Mouse (Mus musculus) cortical plate, adult 2 months (tissue): ENCODE data around the gene Gnptg. TPM values are rescaled to one million over a fixed set of nuclear protein-coding genes. Genes with fewer than 3 reads are reported as not detected.

Experiments
- H3K27ac ChIP-seq: fragments of 200-500 bp; 2 replicates; pipeline ENCODE4 v1.5.1; 2012; ENCODE audit warnings: low read length, control low read depth, inconsistent platforms; ENCODE audit not compliant: insufficient read depth
- H3K4me1 ChIP-seq: fragments of 200-500 bp; 2 replicates; pipeline ENCODE4 v1.6.1; 2011; ENCODE audit warnings: low read length; ENCODE audit not compliant: control insufficient read depth, insufficient read depth
- H3K4me3 ChIP-seq: fragments of 200-500 bp; 2 replicates; pipeline ENCODE4 v1.5.1; 2011; ENCODE audit warnings: mild to moderate bottlenecking, low read length, control low read depth; ENCODE audit not compliant: insufficient read depth
- CTCF ChIP-seq: fragments of 200-500 bp; IDR thresholded peaks from 2 replicates; pipeline ENCODE4 v1.5.1; 2011; ENCODE audit warnings: mild to moderate bottlenecking, control low read depth, low read length; ENCODE audit not compliant: insufficient read depth; ENCODE audit errors: extremely low read depth
- POLR2A ChIP-seq: fragments of 200-500 bp; IDR thresholded peaks from 2 replicates; pipeline ENCODE4 v1.6.1; 2011; ENCODE audit warnings: mild to moderate bottlenecking, low read length, control low read depth; ENCODE audit not compliant: insufficient read depth; ENCODE audit errors: extremely low read depth
- polyA plus RNA-seq: library from polyadenylated mRNA; depleted of rRNA; stranded (reverse); fragments of >200 nt; gene quantifications from 2 replicates; pipeline ENCODE4 v1.2.3, GENCODE M21; 2012

Gnptg gene
- polyA plus RNA-seq, 1 experiment, result 121 TPM

- TF ChIP-seq POLR2A (no peak), CTCF (no peak)
- Histone ChIP-seq H3K4me3 (peak overlapping the region; percentile 78), H3K27ac (peak overlapping the region; percentile 100; the same call in 1 of the 2 replicates), H3K4me1 (peaks cover 6% of the 10 kb centered on the region; the same call in 1 of the 2 replicates)
These were observed 32.4 kb upstream of the Gnptg start for GRCm38 (mm10) chr17:25272326-25272725.

DNA sequence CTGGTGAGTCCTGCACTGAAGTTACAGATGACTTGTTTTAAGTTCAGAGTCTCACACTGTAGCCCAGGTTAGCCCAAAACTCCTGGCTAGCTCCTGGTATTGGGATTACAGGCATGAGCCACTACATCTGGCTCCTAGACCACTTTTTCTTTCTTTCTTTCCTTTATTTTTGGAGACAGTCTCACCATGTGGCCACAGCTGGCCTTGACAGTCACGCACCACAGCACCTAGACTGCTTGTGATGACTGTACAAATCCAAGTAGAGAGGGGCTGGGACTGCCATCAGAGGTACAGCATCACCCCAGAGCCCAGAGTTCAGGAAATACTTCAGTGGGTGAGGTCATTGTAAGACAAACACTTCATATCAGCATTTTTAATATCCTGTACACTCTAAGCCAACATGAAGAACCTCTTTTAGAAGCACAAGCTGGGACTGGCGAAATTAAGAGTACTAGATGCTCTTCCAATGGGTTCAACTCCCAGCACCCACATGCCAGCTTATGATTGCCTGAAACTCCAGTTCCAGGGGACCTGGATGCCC, 30.9 kb upstream of the Gnptg start:
- TF ChIP-seq POLR2A (no peak), CTCF (no peak)
- Histone ChIP-seq H3K4me3 (no peak overlapping the region), H3K27ac (no peak overlapping the region), H3K4me1 (peaks cover 6% of the 10 kb centered on the region; the same call in 1 of the 2 replicates)

DNA sequence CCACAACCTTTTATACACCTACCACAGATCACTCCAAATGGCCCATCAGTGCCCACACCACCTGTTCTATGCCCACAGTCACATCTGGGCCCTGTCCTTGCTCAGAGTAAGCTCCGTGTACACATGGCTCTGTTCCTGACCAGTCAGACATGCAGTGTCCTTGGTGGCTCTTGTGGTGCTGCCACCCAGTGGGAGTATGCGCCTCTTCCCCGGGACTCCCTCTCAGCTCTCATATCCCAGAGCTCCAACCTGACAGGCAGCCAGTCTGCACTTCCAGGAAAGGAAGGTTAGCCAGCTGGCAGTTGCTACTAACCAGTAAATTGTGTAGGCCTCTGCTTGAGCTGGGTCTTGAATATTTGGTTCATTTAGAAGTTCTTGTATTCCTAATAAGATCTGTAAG, 24.5 kb upstream of the Gnptg start:
- TF ChIP-seq CTCF, result peak; percentile 35
- no peak for TF ChIP-seq POLR2A
- Histone ChIP-seq H3K4me3 (no peak overlapping the region), H3K4me1 (no peaks in the 10 kb centered on the region), H3K27ac (no peak overlapping the region)

- H3K4me3 ChIP-seq, result no peak overlapping the region
- H3K27ac ChIP-seq, result no peak overlapping the region
- TF ChIP-seq POLR2A, result no peak
- TF ChIP-seq CTCF, result no peak
- no peaks in the 10 kb centered on the region for H3K4me1 ChIP-seq
These were observed 17.9 kb upstream of the Gnptg start for GRCm38 (mm10) chr17:25257804-25258261.

DNA sequence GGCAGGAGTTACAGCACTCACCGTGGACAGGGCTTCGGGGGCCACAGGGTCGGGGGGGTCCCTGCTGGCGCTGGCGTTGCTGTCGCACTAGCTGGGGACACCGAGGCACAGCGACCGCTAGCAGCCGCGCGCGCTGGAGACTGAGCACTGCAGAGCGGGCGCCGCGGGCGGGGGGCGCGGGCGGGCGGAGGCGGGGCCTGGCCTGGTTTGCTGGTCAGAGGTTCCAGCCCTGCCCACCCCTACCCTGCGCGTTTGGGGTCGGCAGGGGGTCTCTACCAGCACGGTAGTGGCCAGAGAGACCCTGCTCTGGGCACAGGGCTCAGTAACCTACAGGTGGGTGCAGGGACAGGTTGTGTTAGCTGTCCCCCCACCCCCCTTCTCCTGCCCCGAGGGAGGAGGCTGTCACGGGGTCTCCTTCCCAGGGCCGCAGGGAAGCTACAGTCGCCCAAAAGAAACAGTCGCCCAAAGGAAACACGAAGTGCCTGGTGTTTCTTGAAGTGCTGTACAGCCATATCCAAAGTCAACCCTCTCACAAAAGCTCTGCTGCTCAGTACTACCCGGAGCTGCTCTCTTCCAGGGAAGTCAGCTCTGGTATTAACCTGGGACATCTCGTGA, 16.3 kb upstream of the Gnptg start, which contains the start of gene Baiap3:
Baiap3 (minus strand) TSS at position 225 of the 615 bp plus-strand sequence.
- TF ChIP-seq CTCF, result no peak
- no peak for TF ChIP-seq POLR2A
- 0 out of 2 replicates have a peak within 1 kb of the TSS, but pooled peaks have one; percentile 16 for H3K4me3 ChIP-seq
- no peaks in the 10 kb centered on the region for H3K4me1 ChIP-seq
- no peak within 1 kb of the TSS for H3K27ac ChIP-seq

DNA sequence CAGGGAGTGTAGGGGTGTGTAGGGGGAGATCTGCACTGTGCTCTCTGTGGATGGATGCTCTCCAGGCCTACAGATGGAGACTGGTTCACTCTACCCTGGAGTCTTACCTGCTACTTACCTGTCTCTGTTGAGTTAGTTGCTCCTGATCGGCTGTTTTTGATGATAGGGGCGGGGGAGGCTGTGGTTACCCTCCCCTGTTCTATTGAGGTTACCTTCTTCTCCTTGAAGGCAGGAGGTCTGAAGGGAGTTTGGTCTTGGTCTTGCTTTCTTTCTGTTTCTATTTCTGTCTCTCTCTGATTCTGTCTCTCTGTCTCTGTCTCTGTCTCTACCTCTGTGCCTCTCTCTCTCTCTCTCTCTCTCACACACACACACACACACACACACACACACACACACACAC, 15.2 kb upstream of the Gnptg start:
- H3K27ac ChIP-seq, result no peak overlapping the region
- no peak overlapping the region for H3K4me3 ChIP-seq
- no peak for TF ChIP-seq POLR2A
- no peak for TF ChIP-seq CTCF
- H3K4me1 ChIP-seq, result no peaks in the 10 kb centered on the region

- Histone ChIP-seq H3K27ac (no peak overlapping the region), H3K4me3 (no peak overlapping the region), H3K4me1 (no peaks in the 10 kb centered on the region)
- TF ChIP-seq CTCF (no peak), POLR2A (no peak)
These were observed 13.8 kb upstream of the Gnptg start for GRCm38 (mm10) chr17:25253760-25254159.

DNA sequence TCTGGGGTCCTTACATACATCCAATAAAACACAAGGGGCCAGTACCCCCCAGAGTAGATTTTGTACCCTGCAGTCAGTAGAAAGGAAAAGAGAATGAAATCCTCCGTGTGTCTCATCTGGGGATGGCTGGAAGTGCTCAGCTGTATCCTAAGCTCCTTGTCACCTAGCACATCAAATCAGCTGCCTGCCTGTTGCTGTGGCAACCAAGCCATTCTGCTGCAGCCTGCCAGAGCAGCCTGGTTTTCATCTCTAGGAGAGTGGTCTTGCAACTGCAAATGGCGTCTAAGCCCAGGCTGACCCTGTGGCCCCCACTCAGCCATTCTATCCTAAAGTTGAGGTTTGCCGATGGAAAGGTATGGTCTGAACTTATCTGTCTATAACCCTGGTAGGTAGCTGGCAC, 12.7 kb upstream of the Gnptg start:
- no peak for TF ChIP-seq POLR2A
- no peak for TF ChIP-seq CTCF
- Histone ChIP-seq H3K4me3 (no peak overlapping the region), H3K4me1 (no peaks in the 10 kb centered on the region), H3K27ac (no peak overlapping the region)

DNA sequence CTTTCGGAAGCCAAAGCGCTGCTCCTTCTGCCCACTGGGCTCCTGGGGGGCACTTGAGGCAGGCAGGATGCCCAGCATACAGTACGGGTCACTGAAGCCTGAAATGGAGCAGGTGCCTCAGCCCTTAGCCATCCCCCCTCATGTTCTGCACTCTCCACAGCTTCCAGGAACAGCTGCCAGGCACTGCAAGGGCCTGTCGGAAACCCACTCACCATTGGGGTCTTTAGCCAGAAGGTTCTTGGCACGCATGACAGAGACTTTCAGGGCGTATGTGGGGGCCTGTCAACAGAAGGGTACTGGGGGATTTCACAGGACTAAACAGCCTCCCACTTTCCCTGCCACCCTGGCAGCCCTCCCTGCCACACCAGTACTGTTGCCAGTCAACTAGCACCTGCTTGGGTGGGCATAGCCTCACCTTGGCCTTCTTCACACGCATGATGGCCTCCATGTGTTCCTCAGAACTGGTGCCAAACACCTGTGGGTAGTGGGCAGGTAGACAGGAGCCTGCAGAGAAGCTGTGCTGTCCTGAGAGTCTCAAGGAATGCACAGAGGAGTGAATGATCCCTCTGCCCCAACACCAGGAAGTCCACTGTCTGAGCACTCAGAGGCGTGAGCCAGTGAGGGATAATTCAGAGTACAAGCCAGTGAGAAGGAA, 10.4 kb upstream of the Gnptg start:
- Histone ChIP-seq H3K4me3 (no peak overlapping the region), H3K27ac (no peak overlapping the region), H3K4me1 (no peaks in the 10 kb centered on the region)
- TF ChIP-seq POLR2A (no peak), CTCF (no peak)

DNA sequence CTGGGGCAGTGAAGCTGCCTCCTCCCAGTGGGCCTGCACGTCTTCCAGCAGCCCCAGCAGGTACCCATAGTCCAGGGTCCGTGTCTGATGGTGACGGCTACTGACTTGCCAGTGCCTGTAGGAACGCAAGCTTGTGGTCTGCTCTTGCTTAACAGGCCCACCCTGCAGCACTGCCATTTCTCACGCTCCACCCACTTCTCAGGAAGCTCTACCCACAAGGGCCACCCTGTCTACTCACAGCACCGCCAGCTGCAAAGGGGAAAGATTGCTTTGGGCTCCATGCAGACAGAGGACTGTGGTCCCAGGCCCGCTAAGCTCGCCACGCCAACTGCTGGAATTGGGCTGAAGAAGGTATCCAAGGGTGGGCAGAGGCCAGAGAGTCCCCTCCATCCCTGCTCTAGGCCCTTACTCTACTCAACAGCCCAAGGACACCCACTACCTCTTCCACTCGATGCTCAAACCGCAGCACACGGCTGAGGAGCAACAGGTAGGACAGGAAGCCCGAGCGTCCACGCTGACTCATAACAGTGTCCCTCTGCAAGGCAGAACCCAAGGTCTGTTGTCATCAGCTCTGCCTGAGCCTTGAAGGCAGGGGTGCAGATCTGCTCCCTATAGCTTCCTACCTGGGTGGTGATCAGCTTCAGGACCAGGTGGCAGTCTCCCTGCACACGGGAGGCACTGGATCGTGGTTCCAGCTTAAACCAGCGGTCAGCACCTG, 8.3 kb upstream of the Gnptg start:
- H3K4me3 ChIP-seq, result no peak overlapping the region
- no peak for TF ChIP-seq POLR2A
- no peak for TF ChIP-seq CTCF
- no peak overlapping the region for H3K27ac ChIP-seq
- no peaks in the 10 kb centered on the region for H3K4me1 ChIP-seq

- H3K4me1 ChIP-seq, result peaks cover 2% of the 10 kb centered on the region
- no peak overlapping the region for H3K27ac ChIP-seq
- TF ChIP-seq CTCF (no peak), POLR2A (no peak)
- H3K4me3 ChIP-seq, result no peak overlapping the region
These were observed 4.3 kb upstream of the Gnptg start for GRCm38 (mm10) chr17:25244239-25244638.
